Mouse (Mus musculus): ENCODE data around the gene Tm9sf1. TPM values are rescaled to one million over a fixed set of nuclear protein-coding genes. Genes with fewer than 3 reads are reported as not detected.
A peak's percentile ranks its signal among the peaks of the same experiment; 100 is the strongest.

Gene Tm9sf1
- polyA plus RNA-seq, 1 experiment from 2014 or later: 42.8 TPM

GRCm38 (mm10) chr14:55618486-55619195, 25.0 kb downstream of the Tm9sf1 start:
- Histone ChIP-seq H3K4me1 (ENCODE audit: insufficient read depth) (peaks cover 21% of the 10 kb centered on the region), H3K27me3 (ENCODE audit: insufficient read depth, low read length) (peaks cover 8% of the 10 kb centered on the region; the same call in 1 of the 2 replicates), H3K27ac (ENCODE audit: low read depth) (0 out of 2 replicates have a peak overlapping the region, but pooled peaks have one; percentile 22), H3K9me3 (ENCODE audit: low read length) (no peaks in the 10 kb centered on the region), H3K4me3 (ENCODE audit: low read depth, low read length) (peak overlapping the region; percentile 39), H3K9ac (replicated peaks) (peak overlapping the region; percentile 50), H3K36me3 (replicated peaks; ENCODE audit: insufficient read depth, low read length) (no peaks in the 10 kb centered on the region; the same call in 1 of the 2 replicates), H3K4me2 (ENCODE audit: low read depth, low read length) (peak overlapping the region; percentile 72)
- no peak for TF ChIP-seq CTCF (IDR thresholded peaks at IDR 0.05; ENCODE audit: low read depth)
- TF ChIP-seq EP300 (IDR thresholded peaks at IDR 0.05; ENCODE audit: low read depth): peak; percentile 77
- DNase-seq (peak; percentile 45), ATAC-seq (peak; percentile 32)
- WGBS (ENCODE audit: insufficient replicate concordance): 26% methylated on average over 22 of the region's 22 CpGs

- DNase-seq: peak; percentile 62
- H3K9me3 ChIP-seq (ENCODE audit: low read length): no peaks in the 10 kb centered on the region
- peak; percentile 71 for ATAC-seq
- peak within 1 kb of the TSS; percentile 50 for H3K9ac ChIP-seq (replicated peaks)
- H3K36me3 ChIP-seq (replicated peaks; ENCODE audit: insufficient read depth, low read length): no peaks in the 10 kb centered on the region
- H3K27me3 ChIP-seq (ENCODE audit: insufficient read depth, low read length): peaks cover 8% of the 10 kb centered on the region; the same call in 1 of the 2 replicates
- WGBS (ENCODE audit: insufficient replicate concordance): 28% methylated on average over 21 of the region's 21 CpGs
- TF ChIP-seq CTCF (IDR thresholded peaks at IDR 0.05; ENCODE audit: low read depth): peak; percentile 45
- TF ChIP-seq EP300 (IDR thresholded peaks at IDR 0.05; ENCODE audit: low read depth): no peak
- peaks cover 21% of the 10 kb centered on the region for H3K4me1 ChIP-seq (ENCODE audit: insufficient read depth)
- peak within 1 kb of the TSS; percentile 72 for H3K4me2 ChIP-seq (ENCODE audit: low read depth, low read length)
- peak within 1 kb of the TSS; percentile 39 for H3K4me3 ChIP-seq (ENCODE audit: low read depth, low read length)
- peak within 1 kb of the TSS; percentile 22; the same call in 1 of the 2 replicates for H3K27ac ChIP-seq (ENCODE audit: low read depth)
These were observed 25.8 kb downstream of the Tm9sf1 start, which contains the start of gene Rec8 for GRCm38 (mm10) chr14:55617822-55618221. TSS of gene Rec8 (plus strand) at chr14:55618037.

GRCm38 (mm10) chr14:55616844-55617243, 26.8 kb downstream of the Tm9sf1 start:
- WGBS (ENCODE audit: insufficient replicate concordance): 70% methylated on average over 2 of the region's 2 CpGs
- Histone ChIP-seq H3K4me3 (ENCODE audit: low read depth, low read length) (no peak overlapping the region), H3K9ac (replicated peaks) (no peak overlapping the region), H3K4me1 (ENCODE audit: insufficient read depth) (peaks cover 21% of the 10 kb centered on the region), H3K9me3 (ENCODE audit: low read length) (no peaks in the 10 kb centered on the region), H3K4me2 (ENCODE audit: low read depth, low read length) (no peak overlapping the region), H3K27ac (ENCODE audit: low read depth) (no peak overlapping the region; the same call in 1 of the 2 replicates), H3K36me3 (replicated peaks; ENCODE audit: insufficient read depth, low read length) (no peaks in the 10 kb centered on the region), H3K27me3 (ENCODE audit: insufficient read depth, low read length) (peaks cover 8% of the 10 kb centered on the region; the same call in 1 of the 2 replicates)
- DNase-seq (no peak), ATAC-seq (no peak)
- TF ChIP-seq CTCF (IDR thresholded peaks at IDR 0.05; ENCODE audit: low read depth) (no peak), EP300 (IDR thresholded peaks at IDR 0.05; ENCODE audit: low read depth) (no peak)

DNA sequence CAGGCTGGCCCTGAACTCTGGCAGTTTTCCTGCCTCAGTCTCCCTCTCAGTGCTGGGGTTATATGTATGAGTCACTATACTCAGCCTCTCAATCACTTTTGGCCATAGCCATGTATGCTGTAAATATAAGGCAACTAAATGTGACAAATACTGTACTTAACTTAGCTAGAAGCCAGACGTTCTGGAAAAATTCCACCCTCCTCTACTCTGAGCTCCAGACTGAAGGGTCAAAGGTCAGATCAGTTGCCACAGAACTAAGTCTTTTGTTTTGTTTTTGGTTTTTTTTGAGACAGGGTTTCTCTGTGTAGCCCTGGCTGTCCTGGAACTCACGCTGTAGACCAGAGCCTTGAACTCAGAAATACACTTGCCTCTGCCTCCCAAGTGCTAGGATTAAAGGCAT, 27.7 kb downstream of the Tm9sf1 start:
- 56% methylated on average over 2 of the region's 2 CpGs for WGBS (ENCODE audit: insufficient replicate concordance)
- H3K4me3 ChIP-seq (ENCODE audit: low read depth, low read length): no peak overlapping the region
- 0 out of 2 replicates have a peak, but pooled peaks cover 2% of the 10 kb centered on the region for H3K36me3 ChIP-seq (replicated peaks; ENCODE audit: insufficient read depth, low read length)
- no peaks in the 10 kb centered on the region for H3K9me3 ChIP-seq (ENCODE audit: low read length)
- ATAC-seq (no peak), DNase-seq (no peak)
- no peak for TF ChIP-seq CTCF (IDR thresholded peaks at IDR 0.05; ENCODE audit: low read depth)
- no peak for TF ChIP-seq EP300 (IDR thresholded peaks at IDR 0.05; ENCODE audit: low read depth)
- H3K27ac ChIP-seq (ENCODE audit: low read depth): peak overlapping the region; percentile 48; the same call in 1 of the 2 replicates
- no peak overlapping the region for H3K4me2 ChIP-seq (ENCODE audit: low read depth, low read length)
- no peak overlapping the region for H3K9ac ChIP-seq (replicated peaks)
- peaks cover 8% of the 10 kb centered on the region; the same call in 1 of the 2 replicates for H3K27me3 ChIP-seq (ENCODE audit: insufficient read depth, low read length)
- H3K4me1 ChIP-seq (ENCODE audit: insufficient read depth): peaks cover 21% of the 10 kb centered on the region

GRCm38 (mm10) chr14:55614565-55615178, 28.9 kb downstream of the Tm9sf1 start:
- TF ChIP-seq CTCF (IDR thresholded peaks at IDR 0.05; ENCODE audit: low read depth) (peak; percentile 7; the same call in 1 of the 2 replicates), EP300 (IDR thresholded peaks at IDR 0.05; ENCODE audit: low read depth) (peak; percentile 94)
- Histone ChIP-seq H3K4me3 (ENCODE audit: low read depth, low read length) (no peak overlapping the region), H3K9ac (replicated peaks) (no peak overlapping the region), H3K4me1 (ENCODE audit: insufficient read depth) (peaks cover 21% of the 10 kb centered on the region), H3K4me2 (ENCODE audit: low read depth, low read length) (no peak overlapping the region), H3K9me3 (ENCODE audit: low read length) (no peaks in the 10 kb centered on the region), H3K36me3 (replicated peaks; ENCODE audit: insufficient read depth, low read length) (peaks cover 14% of the 10 kb centered on the region), H3K27me3 (ENCODE audit: insufficient read depth, low read length) (peaks cover 8% of the 10 kb centered on the region; the same call in 1 of the 2 replicates), H3K27ac (ENCODE audit: low read depth) (peak overlapping the region; percentile 77)
- DNase-seq (no peak), ATAC-seq (peak; percentile 81)
- WGBS (ENCODE audit: insufficient replicate concordance): 48% methylated on average over 7 of the region's 7 CpGs

DNA sequence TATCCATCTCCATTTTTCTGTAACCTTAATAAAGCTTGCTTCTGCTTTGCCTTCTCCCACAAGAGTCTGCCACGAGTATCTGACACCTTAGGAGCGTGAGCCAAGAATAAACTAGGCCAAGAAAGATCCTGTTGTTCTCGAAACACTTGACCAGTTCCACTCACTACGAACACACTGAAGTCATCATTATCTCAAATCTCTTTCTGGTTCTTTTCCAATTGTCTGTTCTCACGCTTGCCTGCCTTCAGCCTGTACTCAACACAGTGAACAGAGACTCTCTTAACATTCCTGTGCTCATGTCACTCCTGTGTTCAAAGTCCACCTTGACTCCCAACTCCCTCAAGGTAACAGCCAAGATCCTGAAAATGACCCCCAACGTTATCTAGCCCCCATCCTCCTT, 30.3 kb downstream of the Tm9sf1 start:
- Histone ChIP-seq H3K4me1 (ENCODE audit: insufficient read depth) (peaks cover 15% of the 10 kb centered on the region), H3K4me2 (ENCODE audit: low read depth, low read length) (no peak overlapping the region), H3K27me3 (ENCODE audit: insufficient read depth, low read length) (0 out of 2 replicates have a peak, but pooled peaks cover 2% of the 10 kb centered on the region), H3K36me3 (replicated peaks; ENCODE audit: insufficient read depth, low read length) (peaks cover 27% of the 10 kb centered on the region), H3K27ac (ENCODE audit: low read depth) (peak overlapping the region; percentile 31; the same call in 1 of the 2 replicates), H3K9ac (replicated peaks) (no peak overlapping the region), H3K9me3 (ENCODE audit: low read length) (no peaks in the 10 kb centered on the region), H3K4me3 (ENCODE audit: low read depth, low read length) (no peak overlapping the region)
- no peak for DNase-seq
- no peak for TF ChIP-seq EP300 (IDR thresholded peaks at IDR 0.05; ENCODE audit: low read depth)
- TF ChIP-seq CTCF (IDR thresholded peaks at IDR 0.05; ENCODE audit: low read depth): no peak
- ATAC-seq: no peak
- 59% methylated on average over 6 of the region's 6 CpGs for WGBS (ENCODE audit: insufficient replicate concordance)

Data from liver, postnatal 0 days (tissue).